Mouse (Mus musculus): Measurements from ENCODE around the gene Ttc28.

DNA sequence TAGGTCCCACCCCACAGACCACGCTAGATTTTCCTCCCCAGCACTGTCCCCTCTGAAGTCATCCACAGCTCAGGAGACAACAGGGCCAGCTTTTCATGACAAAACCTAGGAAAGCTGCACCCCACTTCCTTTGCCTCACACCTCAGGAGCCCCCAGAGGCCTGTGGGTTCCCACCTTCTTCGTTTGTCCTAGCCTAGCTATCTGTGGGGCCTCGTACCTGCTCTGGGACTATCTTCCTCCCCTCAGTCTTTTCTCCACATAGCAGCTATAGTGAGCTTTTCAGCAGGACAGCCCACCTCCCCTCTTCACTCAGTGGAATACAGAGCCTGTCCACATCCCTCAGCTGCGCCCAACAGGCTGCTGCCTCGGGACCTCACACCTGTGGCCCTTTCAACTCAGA lies 418.2 kb downstream of the Ttc28 start:
- TF ChIP-seq CTCF (IDR thresholded peaks at IDR 0.05; ENCODE audit: control insufficient read depth, insufficient read depth, low read length), result no peak
- TF ChIP-seq POLR2A (IDR thresholded peaks at IDR 0.05; ENCODE audit: borderline replicate concordance, control insufficient read depth, low read depth, low read length), result no peak
